Mouse (Mus musculus) brown adipose tissue, adult 24 weeks (tissue): ENCODE data around the gene Dlgap1. TPM values are rescaled to one million over a fixed set of nuclear protein-coding genes. Genes with fewer than 3 reads are reported as not detected.

Source experiments
- H3K27ac ChIP-seq: fragments of 200-500 bp; replicated peaks from 2 replicates; pipeline ENCODE4 v1.5.1; 2012; ENCODE audit warnings: low read depth, mild to moderate bottlenecking, low read length
- H3K4me1 ChIP-seq: fragments of 200-500 bp; 2 replicates; pipeline ENCODE4 v1.6.1; 2012; ENCODE audit warnings: low read length, mixed read lengths; ENCODE audit not compliant: control insufficient read depth, insufficient read depth, insufficient read length
- H3K4me3 ChIP-seq: fragments of 200-500 bp; 2 replicates; pipeline ENCODE4 v1.5.1; 2012; ENCODE audit warnings: low read depth, mild to moderate bottlenecking, low read length, moderate library complexity; ENCODE audit not compliant: insufficient read depth
- polyA plus RNA-seq: library from polyadenylated mRNA; stranded (reverse); fragments of >200 nt; gene quantifications from 2 replicates; pipeline ENCODE4 v1.2.4, GENCODE M21; 2012; ENCODE audit not compliant: missing spikeins, insufficient read depth, insufficient read length

Dlgap1 gene
- polyA plus RNA-seq, 1 experiment = 1.2 TPM

- H3K27ac ChIP-seq = no peak overlapping the region
- H3K4me3 ChIP-seq = no peak overlapping the region
- H3K4me1 ChIP-seq = no peaks in the 10 kb centered on the region
These were observed 72.0 kb downstream of the Dlgap1 start for GRCm38 (mm10) chr17:70040751-70041430.

GRCm38 (mm10) chr17:70068281-70068680 is 99.4 kb downstream of the Dlgap1 start:
- Histone ChIP-seq H3K4me1 (no peaks in the 10 kb centered on the region), H3K4me3 (no peak overlapping the region), H3K27ac (no peak overlapping the region)

- no peak overlapping the region for H3K4me3 ChIP-seq
- H3K27ac ChIP-seq = no peak overlapping the region
- H3K4me1 ChIP-seq = no peaks in the 10 kb centered on the region
These were observed 103.2 kb downstream of the Dlgap1 start for GRCm38 (mm10) chr17:70072066-70072465.

GRCm38 (mm10) chr17:70088220-70088619 is 119.3 kb downstream of the Dlgap1 start:
- no peaks in the 10 kb centered on the region for H3K4me1 ChIP-seq
- no peak overlapping the region for H3K4me3 ChIP-seq
- no peak overlapping the region for H3K27ac ChIP-seq

- H3K4me1 ChIP-seq = no peaks in the 10 kb centered on the region
- no peak overlapping the region for H3K27ac ChIP-seq
- H3K4me3 ChIP-seq = no peak overlapping the region
These were observed 121.9 kb downstream of the Dlgap1 start for GRCm38 (mm10) chr17:70090737-70091136.

- H3K4me1 ChIP-seq = no peaks in the 10 kb centered on the region
These were observed 160.3 kb downstream of the Dlgap1 start for GRCm38 (mm10) chr17:70129151-70129550.

GRCm38 (mm10) chr17:70169831-70170230 is 201.0 kb downstream of the Dlgap1 start:
- no peaks in the 10 kb centered on the region for H3K4me1 ChIP-seq
- H3K27ac ChIP-seq = no peak overlapping the region
- no peak overlapping the region for H3K4me3 ChIP-seq

More at GRCm38 (mm10) chr17:70129151-70129550, 160.3 kb downstream of the Dlgap1 start:
- Histone ChIP-seq H3K4me3 (no peak overlapping the region), H3K27ac (no peak overlapping the region)

- Histone ChIP-seq H3K27ac (no peak overlapping the region), H3K4me1 (no peaks in the 10 kb centered on the region), H3K4me3 (no peak overlapping the region)
These were observed 203.7 kb downstream of the Dlgap1 start for GRCm38 (mm10) chr17:70172500-70173036.

- Histone ChIP-seq H3K4me1 (no peaks in the 10 kb centered on the region), H3K4me3 (no peak overlapping the region), H3K27ac (no peak overlapping the region)
These were observed 205.0 kb downstream of the Dlgap1 start for GRCm38 (mm10) chr17:70173916-70174315.

- Histone ChIP-seq H3K4me3 (no peak overlapping the region), H3K27ac (no peak overlapping the region), H3K4me1 (no peaks in the 10 kb centered on the region)
These were observed 222.4 kb downstream of the Dlgap1 start for GRCm38 (mm10) chr17:70191228-70191627.

- no peak overlapping the region for H3K4me3 ChIP-seq
- no peaks in the 10 kb centered on the region for H3K4me1 ChIP-seq
- no peak overlapping the region for H3K27ac ChIP-seq
These were observed 254.0 kb downstream of the Dlgap1 start for GRCm38 (mm10) chr17:70222891-70223290.

GRCm38 (mm10) chr17:70247342-70247741 is 278.5 kb downstream of the Dlgap1 start:
- H3K27ac ChIP-seq = no peak overlapping the region
- H3K4me1 ChIP-seq = no peaks in the 10 kb centered on the region
- H3K4me3 ChIP-seq = no peak overlapping the region

GRCm38 (mm10) chr17:70248250-70248649 is 279.4 kb downstream of the Dlgap1 start:
- H3K4me3 ChIP-seq = no peak overlapping the region
- no peaks in the 10 kb centered on the region for H3K4me1 ChIP-seq
- H3K27ac ChIP-seq = no peak overlapping the region

- no peak overlapping the region for H3K27ac ChIP-seq
- H3K4me3 ChIP-seq = no peak overlapping the region
- no peaks in the 10 kb centered on the region for H3K4me1 ChIP-seq
These were observed 283.6 kb downstream of the Dlgap1 start for GRCm38 (mm10) chr17:70252476-70252875.

GRCm38 (mm10) chr17:70256371-70256770 is 287.5 kb downstream of the Dlgap1 start:
- no peak overlapping the region for H3K4me3 ChIP-seq
- H3K4me1 ChIP-seq = no peaks in the 10 kb centered on the region
- no peak overlapping the region for H3K27ac ChIP-seq

- no peak overlapping the region for H3K27ac ChIP-seq
- no peak overlapping the region for H3K4me3 ChIP-seq
- no peaks in the 10 kb centered on the region for H3K4me1 ChIP-seq
These were observed 294.3 kb downstream of the Dlgap1 start for GRCm38 (mm10) chr17:70263156-70263555.
